In the genomic region with DNA sequence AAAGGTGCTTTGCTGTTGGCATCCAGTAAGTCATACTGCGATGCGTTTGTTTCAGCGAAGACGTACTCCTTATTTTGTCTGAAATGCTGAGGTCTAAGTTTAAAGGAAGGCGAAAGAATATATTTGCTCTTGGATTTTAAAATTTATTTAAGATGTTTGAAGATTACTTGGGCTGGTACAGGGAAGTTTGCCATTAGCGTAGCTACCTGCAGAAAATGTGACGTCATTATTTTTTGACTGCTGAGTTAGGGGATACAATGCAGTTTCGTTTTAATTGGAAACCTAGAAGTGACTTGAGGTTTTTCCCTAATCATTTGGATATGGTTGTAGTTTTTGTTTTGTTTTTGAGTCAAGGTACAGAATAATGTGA, we compare ENCODE assay signal across 8 mouse cellular contexts. TPM values are rescaled to one million over a fixed set of nuclear protein-coding genes. Genes with fewer than 3 reads are reported as not detected.
A peak's percentile ranks its signal among the peaks of the same experiment; 100 is the strongest.
DNase-seq lines count a peak whose midpoint lies in the region; ATAC-seq and TF ChIP-seq lines count a peak whose summit lies in the region.

No protein-coding gene starts in this region.

- WGBS in lung, embryonic 14.5 days: 13% methylated on average over 8 of the region's 8 CpGs
- WGBS in embryonic facial prominence, embryonic 12.5 days: 16% methylated on average over 8 of the region's 8 CpGs
- 9% methylated on average over 8 of the region's 8 CpGs for WGBS in intestine, embryonic 16.5 days
- WGBS in neural tube, embryonic 15.5 days: 15% methylated on average over 8 of the region's 8 CpGs

- no peak for TF ChIP-seq CTCF in lung, embryonic 14.5 days (IDR thresholded peaks at IDR 0.05; ENCODE audit: low read depth)

- H3K36me3 ChIP-seq in lung, embryonic 14.5 days (ENCODE audit: insufficient read depth): peaks cover 30% of the 10 kb centered on the region
- H3K36me3 ChIP-seq in embryonic facial prominence, embryonic 12.5 days: peaks cover 17% of the 10 kb centered on the region
- H3K36me3 ChIP-seq in intestine, embryonic 16.5 days (ENCODE audit: control insufficient read depth, insufficient read depth, low read length): peaks cover 5% of the 10 kb centered on the region
- peaks cover 17% of the 10 kb centered on the region for H3K36me3 ChIP-seq in neural tube, embryonic 15.5 days

- peaks cover 6% of the 10 kb centered on the region; the same call in 1 of the 2 replicates for H3K4me1 ChIP-seq in lung, embryonic 14.5 days (ENCODE audit: insufficient read depth)
- peaks cover 6% of the 10 kb centered on the region for H3K4me1 ChIP-seq in embryonic facial prominence, embryonic 12.5 days
- peaks cover 7% of the 10 kb centered on the region for H3K4me1 ChIP-seq in intestine, embryonic 16.5 days (ENCODE audit: control insufficient read depth, insufficient read depth, low read length)
- peaks cover 18% of the 10 kb centered on the region for H3K4me1 ChIP-seq in neural tube, embryonic 15.5 days

- no peaks in the 10 kb centered on the region for H3K9me3 ChIP-seq in lung, embryonic 14.5 days (ENCODE audit: low read depth, low read length)
- H3K9me3 ChIP-seq in embryonic facial prominence, embryonic 12.5 days: no peaks in the 10 kb centered on the region
- H3K9me3 ChIP-seq in intestine, embryonic 16.5 days (ENCODE audit: control insufficient read depth, low read length): no peaks in the 10 kb centered on the region
- no peaks in the 10 kb centered on the region for H3K9me3 ChIP-seq in neural tube, embryonic 15.5 days (replicated peaks)

- H3K27ac ChIP-seq in lung, embryonic 14.5 days (ENCODE audit: low read depth): peak overlapping the region; percentile 93
- H3K27ac ChIP-seq in embryonic facial prominence, embryonic 12.5 days: no peak overlapping the region
- no peak overlapping the region for H3K27ac ChIP-seq in intestine, embryonic 16.5 days (ENCODE audit: low read length)
- peak overlapping the region; percentile 96; the same call in 1 of the 2 replicates for H3K27ac ChIP-seq in neural tube, embryonic 15.5 days (replicated peaks)

- DNase-seq in lung, embryonic 14.5 days: peak; percentile 29
- no peak for DNase-seq in lung, postnatal 14 days
- no peak for DNase-seq in right cerebral cortex, adult 2 months (ENCODE audit: low spot score in 2 of 2)
- DNase-seq in adrenal gland, adult (ENCODE audit: inconsistent age in 2 of 2, low spot score in 1 of 2): no peak
- no peak for DNase-seq in left cerebral cortex, postnatal 25 days (ENCODE audit: low spot score in 2 of 2)

- H3K4me3 ChIP-seq in lung, embryonic 14.5 days (ENCODE audit: low read depth, low read length): peak overlapping the region; percentile 91
- peak overlapping the region; percentile 98 for H3K4me3 ChIP-seq in embryonic facial prominence, embryonic 12.5 days
- H3K4me3 ChIP-seq in intestine, embryonic 16.5 days (ENCODE audit: low read length): peak overlapping the region; percentile 81
- peak overlapping the region; percentile 92 for H3K4me3 ChIP-seq in neural tube, embryonic 15.5 days (replicated peaks)

- H3K4me2 ChIP-seq in lung, embryonic 14.5 days: peak overlapping the region; percentile 82
- H3K4me2 ChIP-seq in embryonic facial prominence, embryonic 12.5 days (replicated peaks): peak overlapping the region; percentile 67
- H3K4me2 ChIP-seq in intestine, embryonic 16.5 days (ENCODE audit: low read depth, low read length): peak overlapping the region; percentile 62
- H3K4me2 ChIP-seq in neural tube, embryonic 15.5 days: peak overlapping the region; percentile 62

- H3K27me3 ChIP-seq in lung, embryonic 14.5 days (ENCODE audit: insufficient read depth, low read length): no peaks in the 10 kb centered on the region
- no peaks in the 10 kb centered on the region for H3K27me3 ChIP-seq in embryonic facial prominence, embryonic 12.5 days
- H3K27me3 ChIP-seq in intestine, embryonic 16.5 days (replicated peaks; ENCODE audit: control insufficient read depth, insufficient read depth, low read length): no peaks in the 10 kb centered on the region
- H3K27me3 ChIP-seq in neural tube, embryonic 15.5 days (replicated peaks): no peaks in the 10 kb centered on the region

- intact Hi-C loops in left cerebral cortex, postnatal 25 days (cut with DNase I): no loop called here

- ATAC-seq in lung, embryonic 14.5 days (ENCODE audit: insufficient read depth): no peak
- no peak for ATAC-seq in embryonic facial prominence, embryonic 12.5 days (ENCODE audit: insufficient number of reproducible peaks, insufficient read depth, low FRiP score, low TSS enrichment)
- ATAC-seq in intestine, embryonic 16.5 days: no peak
- ATAC-seq in neural tube, embryonic 15.5 days (ENCODE audit: low FRiP score): no peak

- H3K9ac ChIP-seq in lung, embryonic 14.5 days: peak overlapping the region; percentile 96
- H3K9ac ChIP-seq in embryonic facial prominence, embryonic 12.5 days: peak overlapping the region; percentile 94
- H3K9ac ChIP-seq in intestine, embryonic 16.5 days (ENCODE audit: low read depth, low read length): peak overlapping the region; percentile 94
- peak overlapping the region; percentile 73 for H3K9ac ChIP-seq in neural tube, embryonic 15.5 days (replicated peaks)

RNA-seq across cellular contexts. Expression of gene Ociad1, which starts 0.9 kb away (rescaled TPM):
- polyA plus RNA-seq in lung, embryonic 14.5 days (2014; fragmentation: Nextera tagmentation; extraction: Ambion mirVana): 134 and 144 TPM in 2 replicates
- polyA plus RNA-seq in embryonic facial prominence, embryonic 12.5 days (2016; fragmentation: Nextera tagmentation; extraction: Ambion mirVana): 207 and 219 TPM in 2 replicates
- polyA plus RNA-seq in intestine, embryonic 16.5 days (2015; fragmentation: Nextera tagmentation; extraction: Ambion mirVana): 250 and 270 TPM in 2 replicates
- 376 and 411 TPM in 2 replicates for polyA plus RNA-seq in neural tube, embryonic 15.5 days (2015; fragmentation: Nextera tagmentation; extraction: Ambion mirVana)
- 100 to 1,000 TPM; 475 TPM for total RNA-seq in left cerebral cortex, postnatal 25 days (2021)

RNA-seq across cellular contexts. Expression of gene Fryl, which starts 37.0 kb away (rescaled TPM):
- polyA plus RNA-seq in lung, embryonic 14.5 days (2014; fragmentation: Nextera tagmentation; extraction: Ambion mirVana): 21.4 and 22.6 TPM in 2 replicates
- polyA plus RNA-seq in embryonic facial prominence, embryonic 12.5 days (2016; fragmentation: Nextera tagmentation; extraction: Ambion mirVana): 28.6 and 28.7 TPM in 2 replicates
- 22.1 and 22.6 TPM in 2 replicates for polyA plus RNA-seq in intestine, embryonic 16.5 days (2015; fragmentation: Nextera tagmentation; extraction: Ambion mirVana)
- polyA plus RNA-seq in neural tube, embryonic 15.5 days (2015; fragmentation: Nextera tagmentation; extraction: Ambion mirVana): 37.0 and 37.8 TPM in 2 replicates
- total RNA-seq in left cerebral cortex, postnatal 25 days (2021): 10 to 100 TPM; 45.8 to 56.7 TPM

RNA-seq across cellular contexts. Expression of gene Ociad2, which starts 47.4 kb away (rescaled TPM):
- polyA plus RNA-seq in lung, embryonic 14.5 days (2014; fragmentation: Nextera tagmentation; extraction: Ambion mirVana): 29.3 and 31.4 TPM in 2 replicates
- polyA plus RNA-seq in embryonic facial prominence, embryonic 12.5 days (2016; fragmentation: Nextera tagmentation; extraction: Ambion mirVana): 10.3 and 13.6 TPM in 2 replicates
- polyA plus RNA-seq in intestine, embryonic 16.5 days (2015; fragmentation: Nextera tagmentation; extraction: Ambion mirVana): 273 and 289 TPM in 2 replicates
- 25.4 and 35.8 TPM in 2 replicates for polyA plus RNA-seq in neural tube, embryonic 15.5 days (2015; fragmentation: Nextera tagmentation; extraction: Ambion mirVana)
- total RNA-seq in left cerebral cortex, postnatal 25 days (2021): 100 to 1,000 TPM; 122 to 128 TPM

Comparison
In these comparisons a context has a peak if more than half of its experiments do, and no peak if none do; other contexts are left out.
1. H3K27ac ChIP-seq: peak in lung, embryonic 14.5 days (single experiment) and neural tube, embryonic 15.5 days (single experiment); none in embryonic facial prominence, embryonic 12.5 days (single experiment) and intestine, embryonic 16.5 days (single experiment).
2. Peak in every context shown above with its lines, with median percentiles within 50 percentile points of each other: H3K4me2 ChIP-seq, H3K4me3 ChIP-seq and H3K9ac ChIP-seq.